Mouse (Mus musculus) forebrain, embryonic 10.5 days (tissue): ENCODE data around the gene Fam149a. TPM values are rescaled to one million over a fixed set of nuclear protein-coding genes. Genes with fewer than 3 reads are reported as not detected.
A peak's percentile ranks its signal among the peaks of the same experiment; 100 is the strongest.

Experiments used
- DNase-seq: peaks from one replicate; pipeline ENCODE4 v3.0.0-alpha.2; 2017; ENCODE audit warnings: low spot score; ENCODE audit errors: extremely low spot score
- H3K27ac ChIP-seq: fragments of 300-500 bp; sonication (generic); 2 replicates; pipeline ENCODE4 v1.5.1; 2016; ENCODE audit warnings: mild to moderate bottlenecking
- H3K27me3 ChIP-seq: fragments of 300-500 bp; sonication (generic); 2 replicates; pipeline ENCODE4 v1.6.1; 2016; ENCODE audit warnings: mild to moderate bottlenecking; ENCODE audit not compliant: poor library complexity, severe bottlenecking
- H3K36me3 ChIP-seq: fragments of 300-500 bp; sonication (generic); replicated peaks from 2 replicates; pipeline ENCODE4 v1.6.1; 2016; ENCODE audit warnings: mild to moderate bottlenecking, moderate library complexity
- H3K4me1 ChIP-seq: fragments of 300-500 bp; sonication (generic); 2 replicates; pipeline ENCODE4 v1.6.1; 2016
- H3K4me3 ChIP-seq: fragments of 300-500 bp; sonication (generic); 2 replicates; pipeline ENCODE4 v1.5.1; 2016; ENCODE audit warnings: mild to moderate bottlenecking, moderate library complexity
- H3K9me3 ChIP-seq: fragments of 300-500 bp; sonication (generic); 2 replicates; pipeline ENCODE4 v1.6.1; 2016; ENCODE audit warnings: mild to moderate bottlenecking, moderate library complexity
- WGBS: fragments of 180-500 bp; shearing (Covaris S2); methylation state at CpG from one replicate; pipeline ENCODE4 v1.1.7; 2016; 5-methylcytosine and 5-hydroxymethylcytosine counted together
- polyA plus RNA-seq: library from polyadenylated mRNA; unstranded; fragments of >200 nt; fragmentation: Nextera tagmentation; extraction: Ambion mirVana; gene quantifications from 2 replicates; pipeline ENCODE4 v1.2.1, GENCODE M21; 2016

Fam149a gene
- polyA plus RNA-seq, 1 experiment from 2014 or later: 9.7 TPM

DNA sequence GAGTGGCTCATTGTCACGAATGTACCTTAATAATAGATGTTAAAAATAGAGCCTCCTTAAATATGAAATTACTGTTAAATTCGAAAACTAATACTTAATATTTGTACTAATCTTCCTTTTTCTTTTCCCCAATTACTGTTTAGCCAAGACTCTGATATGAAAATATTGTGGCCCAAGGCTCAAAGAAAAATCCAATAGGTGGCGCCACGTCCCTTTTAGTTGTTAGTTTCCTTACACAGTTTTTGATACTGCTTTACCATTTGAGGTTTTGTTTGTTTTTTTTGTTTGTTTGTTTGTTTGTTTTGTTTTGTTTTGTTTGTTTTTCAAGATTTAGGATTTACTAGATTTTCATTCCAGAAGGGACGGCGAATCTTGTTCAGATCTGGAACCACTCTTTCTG, 19.8 kb downstream of the Fam149a start:
- Histone ChIP-seq H3K36me3 (no peaks in the 10 kb centered on the region), H3K27ac (no peak overlapping the region), H3K27me3 (peaks cover 5% of the 10 kb centered on the region; the same call in 1 of the 2 replicates), H3K9me3 (no peaks in the 10 kb centered on the region), H3K4me3 (no peak overlapping the region), H3K4me1 (peaks cover 15% of the 10 kb centered on the region)
- DNase-seq: no peak
- WGBS: 57% methylated on average over 6 of the region's 6 CpGs

DNA sequence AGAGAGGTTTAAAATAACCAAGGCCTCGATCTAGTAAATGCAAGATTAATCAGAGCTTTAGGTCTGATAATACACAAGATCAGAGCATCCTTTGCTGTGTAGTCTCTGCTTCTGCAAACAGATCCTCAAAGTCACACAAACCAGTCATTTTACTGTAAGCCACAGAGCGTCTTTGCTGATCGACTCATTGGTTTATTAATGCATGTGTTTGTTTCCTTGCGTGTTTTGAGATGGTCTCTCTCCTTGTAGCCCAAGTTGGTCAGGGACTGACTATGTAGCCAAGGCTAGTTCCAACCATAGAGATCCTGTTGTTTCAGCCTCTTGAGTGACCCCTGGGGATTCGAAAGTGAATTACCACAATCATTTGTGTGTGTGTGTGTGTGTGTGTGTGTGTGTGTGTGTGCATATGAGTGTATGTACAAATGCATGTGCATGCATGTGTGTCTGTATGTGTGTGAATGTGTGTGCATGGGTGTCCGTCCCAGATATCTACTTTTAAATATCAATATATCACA, 22.9 kb downstream of the Fam149a start:
- Histone ChIP-seq H3K27ac (peak overlapping the region; percentile 87; the same call in 1 of the 2 replicates), H3K9me3 (no peaks in the 10 kb centered on the region), H3K36me3 (no peaks in the 10 kb centered on the region; the same call in 1 of the 2 replicates), H3K27me3 (peaks cover 6% of the 10 kb centered on the region; the same call in 1 of the 2 replicates), H3K4me1 (peaks cover 15% of the 10 kb centered on the region), H3K4me3 (peak overlapping the region; percentile 74; the same call in 1 of the 2 replicates)
- DNase-seq: peak; percentile 23
- WGBS: 82% methylated on average over 6 of the region's 6 CpGs

- H3K36me3 ChIP-seq: no peaks in the 10 kb centered on the region; the same call in none of the 2 replicates
- peak overlapping the region; percentile 87 for H3K27ac ChIP-seq
- H3K4me1 ChIP-seq: peaks cover 15% of the 10 kb centered on the region
- no peaks in the 10 kb centered on the region for H3K9me3 ChIP-seq
- H3K27me3 ChIP-seq: peaks cover 6% of the 10 kb centered on the region; the same call in 1 of the 2 replicates
- H3K4me3 ChIP-seq: peak overlapping the region; percentile 74
- WGBS: 4% methylated on average over 49 of the region's 49 CpGs
- DNase-seq: peak; percentile 49
Observed at GRCm38 (mm10) chr8:45358132-45358918, 23.8 kb downstream of the Fam149a start.

DNA sequence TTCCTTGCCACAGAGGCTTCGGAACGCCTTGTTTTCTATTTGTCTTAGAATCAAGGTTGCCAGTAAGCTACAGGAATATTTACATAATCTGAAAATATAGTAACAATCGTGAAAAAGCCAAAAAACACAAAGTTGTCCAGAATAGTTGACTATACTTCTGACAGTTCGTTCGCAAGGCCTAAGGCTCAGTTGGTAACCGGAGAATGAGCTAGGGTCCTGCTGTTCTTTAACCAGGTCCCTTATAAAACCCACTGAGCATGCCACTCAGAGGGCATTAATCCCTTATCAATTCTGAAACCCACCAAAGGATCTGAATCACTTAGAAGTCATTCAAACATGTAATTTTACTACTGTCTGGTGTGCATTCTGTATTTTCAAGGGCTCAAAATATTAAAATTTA, 26.3 kb downstream of the Fam149a start:
- Histone ChIP-seq H3K4me1 (peaks cover 15% of the 10 kb centered on the region), H3K9me3 (no peaks in the 10 kb centered on the region), H3K27me3 (peaks cover 6% of the 10 kb centered on the region; the same call in 1 of the 2 replicates), H3K4me3 (no peak overlapping the region), H3K36me3 (peaks cover 12% of the 10 kb centered on the region), H3K27ac (no peak overlapping the region)
- WGBS: 78% methylated on average over 6 of the region's 6 CpGs
- no peak for DNase-seq

- peak; percentile 76 for DNase-seq
- Histone ChIP-seq H3K27me3 (no peaks in the 10 kb centered on the region), H3K9me3 (no peaks in the 10 kb centered on the region), H3K4me1 (no peaks in the 10 kb centered on the region), H3K36me3 (peaks cover 38% of the 10 kb centered on the region), H3K27ac (no peak overlapping the region), H3K4me3 (no peak overlapping the region)
- WGBS: 22% methylated on average over 6 of the region's 6 CpGs
Observed at GRCm38 (mm10) chr8:45345031-45345430, 37.1 kb downstream of the Fam149a start.

- H3K27me3 ChIP-seq: no peaks in the 10 kb centered on the region
- WGBS: 90% methylated on average over 8 of the region's 8 CpGs
Observed at GRCm38 (mm10) chr8:45344298-45344697, 37.8 kb downstream of the Fam149a start.

GRCm38 (mm10) chr8:45341630-45342628, 40.2 kb downstream of the Fam149a start:
- no peak overlapping the region for H3K4me3 ChIP-seq
- DNase-seq: no peak
- no peaks in the 10 kb centered on the region for H3K27me3 ChIP-seq
- peaks cover 22% of the 10 kb centered on the region for H3K36me3 ChIP-seq
- H3K4me1 ChIP-seq: no peaks in the 10 kb centered on the region
- 91% methylated on average over 12 of the region's 12 CpGs for WGBS
- no peaks in the 10 kb centered on the region for H3K9me3 ChIP-seq
- H3K27ac ChIP-seq: no peak overlapping the region

More at GRCm38 (mm10) chr8:45344298-45344697, 37.8 kb downstream of the Fam149a start:
- H3K27ac ChIP-seq: no peak overlapping the region
- H3K4me3 ChIP-seq: no peak overlapping the region
- H3K36me3 ChIP-seq: peaks cover 38% of the 10 kb centered on the region
- H3K9me3 ChIP-seq: no peaks in the 10 kb centered on the region
- H3K4me1 ChIP-seq: no peaks in the 10 kb centered on the region
- DNase-seq: no peak

DNA sequence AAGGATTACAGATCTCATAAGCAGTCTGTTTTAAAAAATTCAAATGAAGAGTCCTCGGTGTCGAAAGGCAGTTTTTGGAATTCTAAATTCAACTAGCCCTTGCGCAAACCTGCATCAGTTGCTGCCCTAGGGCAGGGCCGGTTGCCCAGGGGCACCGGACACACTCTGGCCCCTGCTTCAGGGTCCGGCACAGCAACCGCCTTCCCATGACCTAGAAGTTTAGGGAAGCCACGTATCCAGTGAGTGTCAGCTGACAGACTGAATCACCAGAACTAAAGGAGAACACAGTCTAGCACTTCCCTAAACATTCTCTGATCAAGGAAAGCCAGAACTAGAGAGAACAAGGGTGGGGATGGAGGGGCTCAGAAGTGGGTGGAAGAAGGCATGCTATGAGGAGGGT, 48.6 kb downstream of the Fam149a start:
- peak overlapping the region; percentile 82 for H3K27ac ChIP-seq
- 2% methylated on average over 8 of the region's 8 CpGs for WGBS
- DNase-seq: no peak

GRCm38 (mm10) chr8:45332685-45333409, 49.2 kb downstream of the Fam149a start, which contains the start of gene Cyp4v3:
TSS of gene Cyp4v3 (minus strand) at chr8:45333216.
- under 1% methylated on average over 44 of the region's 44 CpGs for WGBS
- peak; percentile 53 for DNase-seq

More for the DNA sequence above, 48.6 kb downstream of the Fam149a start:
- Histone ChIP-seq H3K4me1 (peaks cover 12% of the 10 kb centered on the region), H3K27me3 (peaks cover 19% of the 10 kb centered on the region), H3K4me3 (peak overlapping the region; percentile 74), H3K36me3 (no peaks in the 10 kb centered on the region), H3K9me3 (no peaks in the 10 kb centered on the region)

DNA sequence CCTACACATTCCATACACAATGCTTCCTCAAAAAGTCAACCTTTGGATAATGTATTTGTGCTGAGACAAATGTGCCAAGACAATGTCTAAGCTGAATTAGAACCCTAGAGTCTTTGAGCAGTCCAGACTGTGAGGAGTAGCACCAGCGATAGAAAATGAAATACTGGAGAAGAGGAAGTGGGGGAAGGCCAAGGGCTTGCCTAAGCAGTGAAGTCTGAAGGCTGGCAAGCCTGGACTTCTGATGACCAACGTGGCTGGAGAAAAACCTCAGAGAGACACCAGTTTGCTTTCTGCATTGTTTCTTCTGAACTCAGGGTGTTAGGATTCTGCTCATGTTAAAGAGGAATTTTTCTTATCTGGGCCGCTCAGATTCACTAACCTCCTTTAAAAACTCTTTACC, 51.2 kb downstream of the Fam149a start:
- H3K4me1 ChIP-seq: peaks cover 12% of the 10 kb centered on the region
- 71% methylated on average over 3 of the region's 3 CpGs for WGBS
- DNase-seq: no peak

More at GRCm38 (mm10) chr8:45332685-45333409, 49.2 kb downstream of the Fam149a start, which contains the start of gene Cyp4v3:
- peak within 1 kb of the TSS; percentile 74 for H3K4me3 ChIP-seq
- no peaks in the 10 kb centered on the region for H3K36me3 ChIP-seq
- H3K9me3 ChIP-seq: no peaks in the 10 kb centered on the region
- peaks cover 12% of the 10 kb centered on the region for H3K4me1 ChIP-seq
- H3K27ac ChIP-seq: peak within 1 kb of the TSS; percentile 82
- peaks cover 19% of the 10 kb centered on the region for H3K27me3 ChIP-seq

DNA sequence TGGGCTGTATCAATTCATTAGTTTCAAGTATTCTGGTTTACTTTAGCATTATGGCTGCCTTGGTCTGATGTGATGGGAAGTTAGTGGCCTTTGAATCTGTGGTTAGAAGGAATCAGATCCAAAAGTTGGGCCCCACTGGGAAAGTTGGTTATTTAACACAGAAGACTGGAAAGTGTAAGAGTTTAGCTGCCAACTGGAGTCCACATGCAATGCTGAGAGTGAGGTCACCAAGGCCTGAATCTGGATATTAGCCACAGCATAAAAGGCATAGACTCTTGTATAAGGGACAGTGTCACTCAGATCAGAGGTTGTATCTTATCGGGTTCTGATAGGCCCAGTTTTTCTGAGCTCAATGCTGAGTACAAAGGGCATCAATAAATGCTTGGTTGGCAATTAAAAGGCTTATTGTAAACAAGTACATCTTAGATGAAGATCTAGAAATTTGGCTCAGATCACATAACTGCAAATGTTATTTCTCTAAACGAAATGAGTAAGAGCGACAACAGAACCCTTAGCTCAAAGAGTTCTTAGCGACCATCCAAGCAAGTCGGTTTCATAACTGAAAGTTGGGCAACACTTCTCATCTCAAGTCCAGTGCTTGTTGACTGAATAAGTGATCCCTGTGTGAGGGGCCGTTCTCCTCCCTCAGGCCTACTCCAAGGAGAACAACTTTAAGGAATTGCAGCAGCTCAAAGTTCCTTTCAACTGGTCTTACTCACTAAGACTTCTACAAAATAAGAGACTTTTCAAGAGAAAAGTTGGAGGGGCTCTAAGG, 52.7 kb downstream of the Fam149a start:
- Histone ChIP-seq H3K9me3 (no peaks in the 10 kb centered on the region), H3K27ac (no peak overlapping the region), H3K36me3 (no peaks in the 10 kb centered on the region), H3K27me3 (peaks cover 19% of the 10 kb centered on the region), H3K4me1 (peaks cover 12% of the 10 kb centered on the region), H3K4me3 (no peak overlapping the region)
- no peak for DNase-seq
- 94% methylated on average over 6 of the region's 6 CpGs for whole genome bisulfite sequencing

More for the DNA sequence above, 51.2 kb downstream of the Fam149a start:
- peaks cover 19% of the 10 kb centered on the region for H3K27me3 ChIP-seq
- H3K4me3 ChIP-seq: no peak overlapping the region
- no peaks in the 10 kb centered on the region for H3K36me3 ChIP-seq
- H3K27ac ChIP-seq: no peak overlapping the region
- H3K9me3 ChIP-seq: no peaks in the 10 kb centered on the region
